Mouse (Mus musculus) erythroblast, embryonic 14.5 days (primary cell): ENCODE results near the gene Impg1. TPM values are rescaled to one million over a fixed set of nuclear protein-coding genes. Genes with fewer than 3 reads are reported as not detected.

ENCODE experiments used
- H3K27me3 ChIP-seq: 2 replicates; pipeline ENCODE4 v1.6.1; 2012; ENCODE audit warnings: inconsistent platforms; ENCODE audit not compliant: control insufficient read depth
- H3K36me3 ChIP-seq: 2 replicates; pipeline ENCODE4 v1.6.1; 2012; ENCODE audit warnings: mild to moderate bottlenecking, inconsistent platforms; ENCODE audit not compliant: control insufficient read depth
- H3K4me1 ChIP-seq: 2 replicates; pipeline ENCODE4 v1.6.1; 2012; ENCODE audit warnings: inconsistent platforms; ENCODE audit not compliant: control insufficient read depth
- H3K4me3 ChIP-seq: replicated peaks from 2 replicates; pipeline ENCODE3; 2012; ENCODE audit warnings: moderate library complexity, mild to moderate bottlenecking, inconsistent platforms
- H3K9me3 ChIP-seq: 2 replicates; pipeline ENCODE4 v1.6.1; 2012; ENCODE audit warnings: low read length, inconsistent platforms, mixed read lengths; ENCODE audit not compliant: control insufficient read depth
- GATA1 ChIP-seq: IDR thresholded peaks from 2 replicates; pipeline ENCODE4 v1.6.1; 2012; ENCODE audit warnings: low read length, inconsistent platforms, mixed read lengths
- TAL1 ChIP-seq: IDR thresholded peaks from 3 replicates; pipeline ENCODE4 v1.6.1; 2012; ENCODE audit warnings: low read length, inconsistent platforms, mixed read lengths
- polyA plus RNA-seq: library from polyadenylated mRNA; stranded (reverse); fragments of >175 nt; gene quantifications from 2 replicates; pipeline ENCODE4 v1.2.3, GENCODE M21; 2012

Gene Impg1
- polyA plus RNA-seq, 1 experiment, result not detected

GRCm38 (mm10) chr9:80360063-80360462 is 105.2 kb downstream of the Impg1 start:
- no peak for TF ChIP-seq TAL1
- no peak for TF ChIP-seq GATA1
- Histone ChIP-seq H3K4me3 (no peak overlapping the region), H3K27me3 (no peaks in the 10 kb centered on the region), H3K36me3 (no peaks in the 10 kb centered on the region), H3K4me1 (no peaks in the 10 kb centered on the region), H3K9me3 (no peaks in the 10 kb centered on the region)

GRCm38 (mm10) chr9:80351678-80352331 is 113.5 kb downstream of the Impg1 start:
- H3K4me3 ChIP-seq, result no peak overlapping the region
- no peaks in the 10 kb centered on the region; the same call in 1 of the 2 replicates for H3K27me3 ChIP-seq
- H3K36me3 ChIP-seq, result no peaks in the 10 kb centered on the region
- no peak for TF ChIP-seq GATA1
- no peak for TF ChIP-seq TAL1
- no peaks in the 10 kb centered on the region for H3K9me3 ChIP-seq
- no peaks in the 10 kb centered on the region for H3K4me1 ChIP-seq

- no peak for TF ChIP-seq TAL1
- TF ChIP-seq GATA1, result no peak
- no peaks in the 10 kb centered on the region for H3K9me3 ChIP-seq
- H3K4me3 ChIP-seq, result no peak overlapping the region
- H3K36me3 ChIP-seq, result no peaks in the 10 kb centered on the region
- no peaks in the 10 kb centered on the region; the same call in 1 of the 2 replicates for H3K27me3 ChIP-seq
- H3K4me1 ChIP-seq, result no peaks in the 10 kb centered on the region
Measured at GRCm38 (mm10) chr9:80351295-80351677, 114.0 kb downstream of the Impg1 start.

- Histone ChIP-seq H3K4me1 (no peaks in the 10 kb centered on the region), H3K9me3 (peaks cover 2% of the 10 kb centered on the region), H3K36me3 (no peaks in the 10 kb centered on the region), H3K27me3 (no peaks in the 10 kb centered on the region), H3K4me3 (no peak overlapping the region)
- no peak for TF ChIP-seq TAL1
- no peak for TF ChIP-seq GATA1
Measured at GRCm38 (mm10) chr9:80344451-80345000, 120.8 kb downstream of the Impg1 start.

GRCm38 (mm10) chr9:80342520-80342919 is 122.8 kb downstream of the Impg1 start:
- Histone ChIP-seq H3K36me3 (no peaks in the 10 kb centered on the region), H3K27me3 (no peaks in the 10 kb centered on the region), H3K9me3 (peaks cover 2% of the 10 kb centered on the region), H3K4me1 (no peaks in the 10 kb centered on the region), H3K4me3 (no peak overlapping the region)
- TF ChIP-seq GATA1 (no peak), TAL1 (no peak)

- Histone ChIP-seq H3K9me3 (peaks cover 2% of the 10 kb centered on the region), H3K4me1 (no peaks in the 10 kb centered on the region), H3K27me3 (no peaks in the 10 kb centered on the region), H3K4me3 (no peak overlapping the region), H3K36me3 (no peaks in the 10 kb centered on the region)
- TF ChIP-seq TAL1 (no peak), GATA1 (no peak)
Measured at GRCm38 (mm10) chr9:80341756-80342155, 123.5 kb downstream of the Impg1 start.

- Histone ChIP-seq H3K27me3 (no peaks in the 10 kb centered on the region), H3K36me3 (no peaks in the 10 kb centered on the region), H3K4me1 (no peaks in the 10 kb centered on the region), H3K9me3 (peaks cover 2% of the 10 kb centered on the region), H3K4me3 (no peak overlapping the region)
- TF ChIP-seq GATA1 (no peak), TAL1 (no peak)
Measured at GRCm38 (mm10) chr9:80340927-80341326, 124.4 kb downstream of the Impg1 start.

GRCm38 (mm10) chr9:80338026-80338425 is 127.3 kb downstream of the Impg1 start:
- Histone ChIP-seq H3K4me1 (no peaks in the 10 kb centered on the region), H3K36me3 (no peaks in the 10 kb centered on the region), H3K9me3 (no peaks in the 10 kb centered on the region; the same call in 1 of the 2 replicates), H3K4me3 (no peak overlapping the region), H3K27me3 (no peaks in the 10 kb centered on the region)
- no peak for TF ChIP-seq TAL1
- no peak for TF ChIP-seq GATA1

GRCm38 (mm10) chr9:80335660-80336357 is 129.5 kb downstream of the Impg1 start:
- TF ChIP-seq GATA1 (no peak), TAL1 (no peak)
- Histone ChIP-seq H3K9me3 (no peaks in the 10 kb centered on the region; the same call in 1 of the 2 replicates), H3K27me3 (no peaks in the 10 kb centered on the region), H3K4me1 (no peaks in the 10 kb centered on the region), H3K36me3 (no peaks in the 10 kb centered on the region), H3K4me3 (no peak overlapping the region)
